Comparison of ENCODE assay signal across 14 mouse cellular contexts in the genomic region with DNA sequence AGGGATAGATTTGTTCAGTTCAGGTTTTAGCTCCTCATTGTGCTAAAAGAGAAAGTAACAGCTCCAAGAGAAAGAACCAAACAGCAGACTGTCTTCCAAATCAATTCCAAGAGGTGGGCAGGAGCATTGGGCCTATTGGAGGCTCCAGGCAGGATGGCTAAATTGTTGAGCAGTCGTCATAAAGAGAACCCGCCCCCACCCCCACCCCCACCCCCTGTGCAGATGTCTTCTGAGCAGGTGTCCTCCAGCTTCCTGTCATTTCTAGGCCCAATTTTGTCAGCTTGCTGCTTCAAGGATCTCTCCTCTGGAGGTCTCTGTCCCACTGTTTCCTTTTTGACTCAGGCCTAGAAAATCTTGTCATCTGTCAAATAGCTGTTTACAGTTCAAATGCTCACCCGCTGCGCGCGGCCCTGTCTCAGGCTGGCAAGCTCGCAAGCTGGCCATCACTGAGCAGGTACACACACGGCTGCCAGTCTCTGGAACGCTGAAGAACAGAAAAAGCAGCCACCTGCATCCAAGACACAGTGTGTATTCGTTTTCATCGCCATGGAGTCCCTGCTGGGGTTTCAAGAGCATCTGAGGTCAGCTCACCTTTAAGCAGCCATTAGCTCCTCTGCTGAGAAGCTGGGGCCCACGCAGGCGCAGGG.
DNase-seq lines count a peak whose midpoint lies in the region; ATAC-seq lines count a peak whose summit lies in the region.
"Had no signal": no experiment of that assay in that cellular context is flagged by ENCODE, and none has a peak within 500 bp of the region (broad histone marks: within the 10 kb centered on the region; RNA-seq: fewer than 3 reads in every experiment).

No protein-coding gene starts in this region.

- no peaks in the 10 kb centered on the region for H3K9me3 ChIP-seq in hindbrain, embryonic 12.5 days (replicated peaks)
- H3K9me3 ChIP-seq: heart, embryonic 13.5 days; limb, embryonic 13.5 days; stomach, embryonic 15.5 days had no signal

- H3K27ac ChIP-seq in hindbrain, embryonic 12.5 days: no peak overlapping the region
- H3K27ac ChIP-seq: heart, embryonic 13.5 days; limb, embryonic 13.5 days; stomach, embryonic 15.5 days had no signal

- DNase-seq in left cerebral cortex, postnatal 4 days: peak; percentile 68
- no peak for DNase-seq in left cerebral cortex, adult 9 months (ENCODE audit: low spot score in 2 of 2)
- peak; percentile 41 for DNase-seq in cerebellum, adult 11 months
- DNase-seq in thymus, postnatal 14 days: peak; percentile 50
- no peak for DNase-seq in kidney, adult 8-10 months
- no peak for DNase-seq in urinary bladder, postnatal 10 days (ENCODE audit: low spot score)
- DNase-seq: kidney, postnatal 14 days; lung, adult 18-20 months had no signal

- intact Hi-C loops in left cerebral cortex, postnatal 4 days (cut with DNase I): no loop called here

- no peaks in the 10 kb centered on the region for H3K36me3 ChIP-seq in hindbrain, embryonic 12.5 days
- H3K36me3 ChIP-seq: heart, embryonic 13.5 days; limb, embryonic 13.5 days; stomach, embryonic 15.5 days had no signal

- no peaks in the 10 kb centered on the region for H3K4me1 ChIP-seq in hindbrain, embryonic 12.5 days
- H3K4me1 ChIP-seq: stomach, embryonic 15.5 days had no signal

- H3K27me3 ChIP-seq in hindbrain, embryonic 12.5 days: no peaks in the 10 kb centered on the region
- H3K27me3 ChIP-seq: heart, embryonic 13.5 days; limb, embryonic 13.5 days; stomach, embryonic 15.5 days had no signal

- H3K9ac ChIP-seq in hindbrain, embryonic 12.5 days: no peak overlapping the region
- H3K9ac ChIP-seq: heart, embryonic 13.5 days; limb, embryonic 13.5 days; stomach, embryonic 15.5 days had no signal

- WGBS in hindbrain, embryonic 12.5 days: 39% methylated on average over 13 of the region's 13 CpGs

- no peak overlapping the region for H3K4me3 ChIP-seq in hindbrain, embryonic 12.5 days
- H3K4me3 ChIP-seq: heart, embryonic 13.5 days; limb, embryonic 13.5 days; stomach, embryonic 15.5 days had no signal

- no peak overlapping the region for H3K4me2 ChIP-seq in hindbrain, embryonic 12.5 days (replicated peaks)
- H3K4me2 ChIP-seq: heart, embryonic 13.5 days; limb, embryonic 13.5 days; stomach, embryonic 15.5 days had no signal

- peak; percentile 46; the same call in 1 of the 2 replicates for ATAC-seq in hindbrain, embryonic 12.5 days (ENCODE audit: low FRiP score)
- ATAC-seq in megakaryocyte, adult 5-6 weeks (ENCODE audit: poor library complexity, severe bottlenecking): no peak
- ATAC-seq: activated CD4-positive, CD25-positive, alpha-beta regulatory T cell, adult 4 months had no signal

Comparison
In these comparisons a context has a peak if more than half of its experiments do, and no peak if none do; other contexts are left out.
1. DNase-seq: peak in left cerebral cortex, postnatal 4 days (single experiment), cerebellum, adult 11 months (single experiment) and thymus, postnatal 14 days (single experiment); none in left cerebral cortex, adult 9 months (0 of 2), kidney, adult 8-10 months (0 of 2) and urinary bladder, postnatal 10 days (single experiment).